Mouse (Mus musculus) forelimb bud, embryonic 11.5 days (tissue): ENCODE measurements around the gene Ezh2.

Experiments
- DNase-seq: peaks from one replicate; pipeline ENCODE4 v3.0.0-alpha.2; 2012; ENCODE audit warnings: low read depth, low spot score

The Ezh2 gene

DNA sequence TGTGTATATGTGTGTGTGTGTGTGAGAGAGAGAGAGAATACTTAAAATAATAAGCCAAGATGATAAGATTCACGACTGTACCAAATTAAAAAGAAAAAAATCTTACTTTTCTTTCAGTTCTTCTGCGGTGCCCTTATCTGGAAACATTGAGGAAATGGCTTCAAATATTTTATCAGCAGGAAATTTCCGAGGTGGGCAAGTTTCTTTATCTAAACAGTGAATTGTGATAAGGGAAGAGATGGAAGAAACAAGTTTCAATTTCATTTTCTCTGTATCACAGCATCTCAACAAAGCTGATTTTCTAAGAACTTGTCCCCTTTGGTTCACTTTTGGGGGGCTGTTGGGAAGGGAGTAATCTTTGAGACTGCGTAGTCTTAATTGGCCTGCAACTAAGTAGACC is 42.9 kb downstream of the Ezh2 start:
- DNase-seq: no peak

DNA sequence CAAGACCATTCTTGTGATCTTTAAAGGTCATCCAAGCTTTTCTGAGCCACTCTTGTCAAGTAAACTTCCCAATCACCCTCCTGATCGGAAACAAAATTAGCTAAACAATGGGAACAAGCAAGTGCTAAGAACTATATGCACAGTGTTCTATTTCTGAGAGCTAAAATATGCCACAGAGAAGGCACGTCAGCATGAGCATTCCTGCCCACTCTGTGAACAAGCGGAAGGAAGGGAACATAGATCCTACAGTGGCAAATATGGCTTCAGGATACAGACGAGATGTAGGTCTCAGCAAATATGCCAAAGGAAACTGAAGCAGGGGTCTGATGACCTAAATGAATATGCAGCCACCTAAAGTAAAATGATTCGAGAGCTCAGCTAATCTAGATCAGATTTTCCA is 59.8 kb downstream of the Ezh2 start:
- DNase-seq: no peak

DNA sequence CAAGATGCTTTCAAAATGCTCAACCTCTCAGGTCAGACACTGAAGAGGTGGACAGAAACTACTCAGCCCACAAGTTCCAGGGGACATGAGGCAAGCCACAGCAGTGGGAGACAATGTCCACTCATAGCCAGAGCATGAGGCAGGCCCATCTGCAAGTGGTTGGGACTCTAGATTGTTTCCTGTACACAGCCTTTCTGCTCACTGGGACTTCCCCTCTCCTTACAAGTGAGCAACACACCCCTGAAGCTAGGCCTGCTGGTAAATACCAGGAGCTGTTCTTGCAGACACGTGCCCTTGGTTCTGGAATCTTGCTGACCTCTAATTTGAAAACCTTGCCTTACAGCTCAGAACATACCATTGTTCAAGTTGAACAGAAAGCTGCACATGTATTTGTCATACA is 62.6 kb downstream of the Ezh2 start:
- no peak for DNase-seq

DNA sequence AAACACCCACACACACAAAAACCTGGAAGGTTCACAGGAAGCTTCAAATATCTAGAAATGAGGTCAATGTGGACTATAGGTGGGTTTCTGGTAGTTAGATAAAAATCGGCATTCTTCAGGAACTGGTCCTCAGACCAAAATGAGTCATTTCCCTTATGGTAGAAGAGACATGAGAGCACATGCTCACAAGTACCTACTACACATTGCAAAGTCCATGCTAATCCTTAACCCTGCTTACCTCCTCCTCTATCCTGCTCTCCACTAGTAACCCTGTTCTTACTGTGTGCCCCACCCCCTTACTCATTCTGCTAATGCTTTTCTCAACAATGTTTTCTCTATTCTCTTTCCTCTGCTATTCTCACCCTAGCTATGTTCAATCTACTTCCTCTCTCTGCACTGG is 67.5 kb downstream of the Ezh2 start:
- no peak for DNase-seq

DNA sequence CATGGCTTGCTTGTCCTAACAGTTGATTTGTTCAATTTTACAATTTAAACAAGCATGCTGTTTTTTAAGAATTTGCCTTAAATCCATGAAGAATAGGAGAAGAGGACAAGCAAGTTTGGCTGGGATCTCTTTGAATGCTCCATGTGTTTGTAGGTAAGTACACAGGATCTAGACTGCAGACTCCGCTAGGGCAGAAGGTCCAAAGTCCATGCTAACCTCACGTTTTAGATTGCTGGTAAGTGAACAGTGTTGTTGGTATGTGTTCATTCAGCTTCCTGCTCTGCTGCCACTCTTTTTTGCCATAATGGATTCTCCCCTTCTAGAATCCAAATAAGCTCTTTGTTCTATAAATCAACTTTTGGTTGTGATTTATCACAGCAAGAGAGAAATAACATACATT is 68.0 kb downstream of the Ezh2 start:
- DNase-seq: no peak

DNA sequence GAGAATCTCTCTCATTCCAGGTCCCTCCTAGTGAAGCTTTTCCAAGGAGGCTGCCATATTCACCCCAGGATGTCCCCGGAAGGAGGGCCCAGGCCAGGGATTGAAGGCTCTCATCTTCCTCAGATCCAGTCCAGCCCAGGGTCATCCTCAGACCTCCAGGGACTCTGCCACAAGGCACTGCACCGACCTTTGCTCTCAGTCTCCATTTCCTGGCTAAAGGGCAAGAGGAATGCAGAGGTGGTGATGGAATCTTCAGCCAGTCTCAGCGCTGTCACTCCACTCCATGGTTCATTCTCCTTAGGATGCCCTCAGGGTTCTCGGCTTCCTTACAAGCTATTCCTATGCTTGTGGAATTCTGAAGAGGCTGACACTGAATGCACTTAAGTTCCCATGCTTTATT is 68.7 kb downstream of the Ezh2 start:
- DNase-seq: no peak

DNA sequence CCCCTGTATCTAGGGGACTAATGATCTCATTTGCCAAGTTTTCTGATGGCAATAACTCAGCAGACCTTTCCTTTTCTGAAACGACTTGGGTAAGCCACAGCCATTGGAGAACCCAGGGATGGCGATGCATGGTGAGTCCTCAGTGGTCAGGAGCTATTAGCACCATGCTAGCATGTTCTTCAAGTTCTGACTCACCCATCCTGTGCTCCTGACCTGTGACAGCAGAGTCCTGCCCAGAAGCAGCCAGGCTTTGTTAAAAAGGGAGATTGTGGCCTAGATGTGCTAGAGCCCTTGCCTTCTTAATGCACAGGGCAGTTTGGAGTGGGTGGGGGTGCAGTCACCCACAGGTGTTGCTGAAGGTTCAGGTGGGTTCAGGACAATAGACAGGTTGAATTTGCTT is 70.1 kb downstream of the Ezh2 start:
- DNase-seq: no peak

DNA sequence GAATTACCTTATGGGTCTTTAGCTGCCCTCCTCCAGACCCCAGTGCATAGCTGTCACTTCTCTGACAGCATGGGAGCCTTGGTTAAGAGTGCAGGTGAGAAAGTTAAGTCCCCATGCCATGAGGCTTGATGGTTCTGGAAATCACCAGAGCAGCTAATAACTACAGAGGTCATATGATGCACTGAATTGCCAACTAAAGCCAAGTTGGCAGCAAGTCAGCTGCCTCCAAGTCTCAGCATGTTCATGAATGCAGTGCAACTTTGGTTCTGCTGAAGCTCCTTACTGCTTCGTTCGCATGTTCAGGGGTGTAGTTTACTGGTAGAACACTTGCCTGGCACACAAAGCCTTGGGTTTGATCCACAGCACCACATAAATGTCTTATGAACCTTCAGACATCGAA is 72.7 kb downstream of the Ezh2 start:
- DNase-seq: no peak

DNA sequence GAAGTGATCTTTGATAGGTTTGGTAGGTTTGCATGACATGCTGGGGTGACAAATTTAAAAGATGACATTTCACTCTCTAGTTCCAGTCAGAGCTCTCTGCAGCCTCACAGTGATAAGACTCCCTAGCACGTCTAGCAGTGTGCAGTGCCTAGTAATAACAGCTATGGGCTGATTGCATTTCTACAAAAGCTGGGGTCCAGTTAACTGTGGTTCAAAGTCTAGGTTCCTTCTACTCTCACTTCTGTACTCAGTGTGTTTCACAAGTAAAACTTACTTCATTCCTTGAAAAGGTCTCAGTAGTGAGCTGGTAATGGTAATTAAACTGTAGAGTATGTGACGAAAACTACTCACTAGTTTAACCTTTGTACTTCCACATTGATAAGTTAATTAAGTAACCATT is 75.1 kb downstream of the Ezh2 start:
- DNase-seq: no peak

DNA sequence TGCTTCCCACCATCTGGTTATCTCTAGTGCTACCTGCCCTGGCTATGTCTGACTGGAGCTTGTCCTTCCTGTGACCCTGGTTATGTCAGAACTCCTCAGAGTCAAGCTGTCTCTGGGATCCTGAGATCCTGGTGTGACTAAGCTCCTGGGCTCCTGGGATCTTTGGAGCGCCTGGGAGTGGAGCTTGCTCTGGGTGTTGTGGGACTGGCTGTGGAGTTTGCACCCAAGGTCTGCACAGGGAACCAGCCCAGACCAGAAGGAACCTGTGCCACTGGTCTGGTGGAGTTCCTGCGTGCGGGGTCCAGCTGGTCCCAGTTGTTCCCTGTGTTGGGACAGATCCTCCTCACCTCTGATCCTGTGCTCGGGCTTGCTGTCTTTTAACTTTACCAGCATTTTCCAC is 100.6 kb downstream of the Ezh2 start:
- no peak for DNase-seq

DNA sequence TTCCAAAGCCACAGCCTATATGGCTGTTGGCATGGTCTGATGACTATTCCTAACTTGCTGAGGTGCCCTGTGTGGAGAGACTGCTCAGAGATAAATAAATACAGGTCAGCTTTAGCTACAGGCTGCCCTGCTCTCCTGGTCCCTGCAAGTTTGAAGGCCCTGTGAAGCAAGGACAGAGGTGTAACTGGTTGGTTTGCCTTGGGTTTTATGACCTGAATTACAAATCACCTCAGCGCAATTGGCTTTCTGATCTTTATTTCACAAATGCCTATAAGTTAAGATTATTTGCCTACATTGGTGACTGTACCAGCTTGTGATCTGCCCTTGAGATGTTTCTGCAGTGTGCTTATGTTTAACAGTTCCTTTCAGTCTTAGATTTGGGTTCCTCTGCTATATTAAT is 113.1 kb downstream of the Ezh2 start:
- DNase-seq: no peak
